Mouse (Mus musculus) stomach, embryonic 15.5 days (tissue): Measurements from ENCODE around the gene Disc1. TPM values are rescaled to one million over a fixed set of nuclear protein-coding genes. Genes with fewer than 3 reads are reported as not detected.

Experiments used
- microRNA-seq: library from miRNA; unstranded; fragments of <30 nt; microRNA quantifications from one replicate; pipeline ENCODE4, GENCODE M21; 2016
- polyA plus RNA-seq: library from polyadenylated mRNA; unstranded; fragments of >200 nt; fragmentation: Nextera tagmentation; extraction: Ambion mirVana; gene quantifications from 2 replicates; pipeline ENCODE4 v1.2.1, GENCODE M21; 2015

Gene Disc1
- polyA plus RNA-seq, 1 experiment from 2014 or later, result 1.7 TPM

Small RNAs within 50 kb of the gene (microRNA-seq; reads per million reads assigned to microRNA genes)
- gene Gm22197, result not detected

Other genes with a start within 250 kb of the Disc1 start
- gene Gnpat, start 191.2 kb upstream of the Disc1 start, polyA plus RNA-seq, result 84.0 and 85.7 TPM in 2 replicates
- gene 2810004N23Rik, start 191.1 kb upstream of the Disc1 start, polyA plus RNA-seq, result 44.9 and 45.3 TPM in 2 replicates
- gene Exoc8, start 156.5 kb upstream of the Disc1 start, polyA plus RNA-seq, result 8.8 and 8.9 TPM in 2 replicates
- gene Sprtn, start 156.3 kb upstream of the Disc1 start, polyA plus RNA-seq, result 9.6 and 9.9 TPM in 2 replicates
- 14.0 and 15.2 TPM in 2 replicates for gene Egln1, start 104.9 kb upstream of the Disc1 start, polyA plus RNA-seq
- gene Tsnax, start 41.2 kb upstream of the Disc1 start, polyA plus RNA-seq, result 111 and 117 TPM in 2 replicates